Mouse (Mus musculus) erythroid progenitor cell, adult 5-6 weeks (primary cell): ENCODE measurements around the gene Kremen2. TPM values are rescaled to one million over a fixed set of nuclear protein-coding genes. Genes with fewer than 3 reads are reported as not detected.

Experiments
- ATAC-seq: replicated peaks from 2 replicates; pipeline ENCODE4 v1.8.0; 2016; ENCODE audit warnings: moderate number of reproducible peaks, mild to moderate bottlenecking, moderate TSS enrichment, inconsistent platforms; ENCODE audit not compliant: poor library complexity, low FRiP score, severe bottlenecking
- total RNA-seq, 2 experiments: library from RNA; stranded (forward) in 1 of 2; stranded (reverse) in 1 of 2; fragments of 150-400 nt in 1 of 2; fragments of 186-747, 209-891 nt in 1 of 2; gene quantifications; 2 replicates each; pipeline versions ENCODE4 v1.2.3 to v1.2.4; 2015 to 2017; ENCODE audit warnings: low replicate concordance in 2 of 2

The Kremen2 gene
- total RNA-seq, 2 experiments from 2014 or later = not detected

GRCm38 (mm10) chr17:23739202-23740135, 6.2 kb downstream of the Kremen2 start:
- peak; percentile 3; the same call in 1 of the 2 replicates for ATAC-seq

DNA sequence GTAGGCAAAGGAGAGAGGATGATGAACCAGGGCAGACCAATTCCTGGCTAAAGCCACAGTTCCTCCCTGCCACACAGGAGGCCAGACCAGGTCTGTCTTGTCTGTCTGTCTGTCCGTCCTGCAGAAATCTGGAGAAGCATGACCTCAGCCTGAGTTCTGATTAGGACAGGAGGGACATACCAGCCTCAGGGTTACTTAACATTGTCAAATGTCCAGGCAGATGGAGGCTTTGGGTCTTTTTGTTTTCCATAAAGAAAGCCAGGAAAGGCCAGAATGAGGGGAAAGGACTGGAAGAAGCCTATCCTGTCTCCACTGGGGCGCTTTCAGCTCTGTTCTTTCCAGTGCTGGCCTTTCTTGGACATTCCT, 6.8 kb downstream of the Kremen2 start:
- ATAC-seq = no peak

- ATAC-seq = no peak
Observed at GRCm38 (mm10) chr17:23737493-23738445, 7.9 kb downstream of the Kremen2 start.

- no peak for ATAC-seq
Observed at GRCm38 (mm10) chr17:23734341-23734740, 11.3 kb downstream of the Kremen2 start.

DNA sequence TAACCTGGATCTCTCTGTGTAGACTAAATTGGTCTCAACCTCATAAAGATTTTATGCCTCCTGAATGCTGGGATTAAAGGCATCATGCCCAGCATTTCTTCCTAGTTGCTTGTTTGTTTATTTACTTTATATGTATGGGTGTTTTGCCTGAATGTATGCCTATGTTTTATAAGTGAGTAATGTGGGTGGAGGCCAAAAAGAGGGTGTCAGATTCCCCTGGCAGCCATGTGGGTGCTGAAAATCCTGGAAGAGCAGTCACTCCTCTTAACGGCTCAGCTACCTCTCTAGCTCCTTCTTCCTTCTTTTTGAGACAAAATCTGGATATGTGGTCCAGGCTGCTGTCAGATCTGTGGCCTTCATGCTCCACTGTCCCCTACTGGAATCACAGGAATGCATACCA, 15.2 kb downstream of the Kremen2 start:
- ATAC-seq = no peak

DNA sequence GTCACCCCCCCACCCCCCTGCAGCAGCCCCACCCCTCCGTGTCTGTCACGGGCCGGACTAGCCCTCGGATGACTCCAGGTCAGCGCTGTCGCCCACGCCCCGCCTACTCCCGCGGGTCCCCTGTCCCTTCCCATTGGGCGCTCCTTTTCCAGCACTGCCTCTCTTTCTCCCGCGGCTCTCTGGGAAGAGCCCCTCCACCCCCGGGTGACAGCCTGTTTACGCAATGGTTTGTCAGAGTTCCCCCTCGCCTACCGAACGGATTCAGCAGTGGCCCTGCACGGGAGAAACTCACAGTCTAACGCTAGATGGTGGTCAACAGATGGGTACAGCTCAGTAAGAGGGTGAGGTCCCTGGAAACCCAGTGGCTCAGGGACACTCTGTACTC, 18.9 kb downstream of the Kremen2 start:
- peak; percentile 63 for ATAC-seq

DNA sequence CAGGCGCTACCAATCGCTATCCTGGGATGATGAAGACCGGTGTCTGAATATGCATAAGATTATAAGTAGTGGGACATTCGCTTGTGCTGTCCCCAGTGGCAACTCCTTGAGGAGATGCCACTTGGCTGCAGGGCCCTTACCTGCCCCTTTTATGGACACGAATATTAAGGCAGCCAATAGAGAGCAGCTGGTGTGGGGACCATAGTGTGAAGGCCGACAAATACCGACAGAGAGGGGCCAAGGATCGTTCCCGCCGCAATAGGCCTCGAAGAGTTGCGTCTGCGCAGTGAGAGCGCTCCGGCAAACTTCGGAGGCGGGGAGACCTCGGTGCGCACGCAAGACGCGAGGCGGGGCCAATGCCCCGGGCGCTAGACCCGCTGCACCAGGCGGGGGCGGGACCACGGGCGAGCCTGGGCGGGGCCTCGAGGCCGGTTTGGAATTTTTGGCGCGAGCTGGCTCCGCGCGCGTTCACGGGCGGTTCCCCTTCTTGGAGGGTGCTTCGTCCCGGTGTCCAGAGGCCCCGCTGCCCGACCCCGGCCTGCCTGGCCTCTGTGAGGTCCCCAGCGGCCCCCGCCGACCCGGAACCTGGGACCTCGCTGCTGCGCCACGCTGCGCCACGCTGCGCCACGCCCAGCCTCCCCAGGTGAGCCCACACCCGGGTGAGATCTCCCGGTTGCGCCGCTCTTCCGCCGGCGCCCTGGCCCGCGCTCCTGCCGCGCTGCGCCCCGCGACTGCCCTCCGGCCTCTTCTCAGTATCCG, 19.5 kb downstream of the Kremen2 start, which contains the start of gene Pkmyt1:
Gene Pkmyt1 (plus strand): TSS at position 338 of the 759 bp plus-strand sequence.
- peak; percentile 93 for ATAC-seq

- ATAC-seq = no peak
Observed at GRCm38 (mm10) chr17:23725477-23725876, 20.2 kb downstream of the Kremen2 start.

GRCm38 (mm10) chr17:23722376-23723125, 23.1 kb downstream of the Kremen2 start, which contains the start of gene 1520401A03Rik:
Gene 1520401A03Rik (minus strand): TSS chr17:23722783.
- no peak for ATAC-seq

DNA sequence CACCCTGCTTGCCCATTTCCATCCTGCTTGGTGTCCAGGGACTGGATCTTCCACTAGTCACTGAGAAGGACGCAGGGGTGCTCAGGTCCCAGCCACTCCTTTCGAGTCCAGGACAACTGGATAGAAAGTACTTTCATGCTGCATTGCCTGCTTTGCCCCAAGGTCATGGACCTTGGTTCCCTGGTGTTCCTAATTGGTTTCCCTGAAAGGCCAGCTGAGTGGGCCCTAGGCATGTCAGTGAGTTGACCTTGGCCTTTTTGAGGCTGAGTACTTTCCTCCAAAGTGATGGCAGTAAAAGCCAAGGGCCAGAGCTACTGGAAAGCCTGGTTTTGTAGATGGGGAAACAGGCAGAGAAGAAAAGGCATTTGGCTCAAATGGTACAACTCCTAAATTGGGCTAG, 23.7 kb downstream of the Kremen2 start:
- no peak for ATAC-seq

GRCm38 (mm10) chr17:23719455-23719854, 26.2 kb downstream of the Kremen2 start:
- ATAC-seq = no peak

- no peak for ATAC-seq
Observed at GRCm38 (mm10) chr17:23717003-23717402, 28.6 kb downstream of the Kremen2 start.

DNA sequence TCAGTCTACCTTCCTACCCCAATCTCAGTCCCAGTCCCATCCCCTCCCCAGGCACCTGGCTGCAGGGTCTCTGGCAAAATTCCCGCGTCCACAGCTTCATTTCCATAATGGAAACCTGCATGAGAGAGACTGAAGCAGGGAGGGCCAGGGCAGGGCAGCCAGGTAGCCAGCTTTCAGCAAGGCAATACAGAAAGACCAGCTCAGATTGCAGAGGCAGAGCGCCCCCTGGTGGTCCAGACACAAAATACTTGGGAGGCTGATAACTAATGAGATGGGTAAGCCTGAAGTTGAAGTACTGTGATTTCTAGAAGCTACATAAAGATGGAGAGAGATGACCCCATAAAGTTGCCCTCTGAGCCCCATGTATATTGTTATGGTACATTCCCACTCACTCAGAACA, 39.4 kb downstream of the Kremen2 start:
- peak; percentile 74 for ATAC-seq

DNA sequence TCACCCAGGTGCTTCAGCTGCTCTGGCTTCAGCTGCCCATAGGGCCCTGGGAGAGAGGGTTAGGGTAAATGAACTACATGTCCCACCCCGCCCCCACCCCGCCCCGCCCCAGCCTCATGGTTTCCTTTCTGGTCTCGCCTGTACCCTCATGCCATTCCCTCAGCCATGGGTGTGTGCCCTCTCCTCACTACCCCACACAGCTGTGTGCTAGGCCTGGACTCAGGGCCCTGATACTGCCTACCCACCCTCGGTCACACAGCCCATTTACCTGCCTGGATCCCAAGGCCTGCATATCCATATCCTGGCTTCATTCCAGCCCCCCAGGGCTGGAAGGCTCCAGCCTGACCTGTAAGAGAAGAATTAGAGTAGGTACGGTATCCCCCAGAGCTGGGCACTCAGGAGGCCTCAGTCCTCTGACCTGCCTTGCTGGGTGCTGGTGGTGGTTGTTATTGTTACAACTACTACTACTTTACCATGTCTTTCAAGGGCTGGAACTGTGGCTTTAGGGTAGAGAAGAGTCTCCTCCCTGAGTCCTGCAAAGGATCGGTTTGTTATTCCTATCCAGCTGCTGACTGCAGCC, 40.0 kb downstream of the Kremen2 start:
- ATAC-seq = no peak

DNA sequence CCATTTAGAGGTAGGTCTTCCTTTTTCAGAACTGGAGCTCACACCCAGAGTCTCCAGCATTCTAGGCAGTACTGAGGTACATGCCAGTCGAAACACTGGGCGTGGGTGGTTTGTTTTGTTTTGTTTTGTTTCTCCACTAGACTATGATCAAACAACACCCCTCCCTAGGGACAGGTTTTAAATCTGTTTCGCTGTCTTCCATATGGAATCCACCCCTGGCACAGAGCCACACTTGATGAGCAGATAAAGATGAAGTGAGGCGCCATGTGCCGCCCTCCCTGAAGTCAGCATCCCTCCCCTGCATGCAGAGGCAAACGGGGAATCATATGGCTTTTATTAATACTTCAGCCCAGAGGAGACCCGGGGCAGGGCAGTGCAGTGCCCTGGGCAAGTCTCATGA, 40.9 kb downstream of the Kremen2 start:
- no peak for ATAC-seq

- no peak for ATAC-seq
Observed at GRCm38 (mm10) chr17:23703301-23703700, 42.3 kb downstream of the Kremen2 start.

GRCm38 (mm10) chr17:23700079-23700478, 45.6 kb downstream of the Kremen2 start:
- ATAC-seq = peak; percentile 84
